Mouse (Mus musculus): ENCODE measurements at regions not wholly inside any gene's neighbourhood (a gene's known extent, or its start where the extent isn't known, plus 50 kb on each side); places are given as distances from the start of the nearest gene placed in this dataset.

- peak; percentile 79 for DNase-seq (ENCODE audit: low spot score)
These were observed 77.5 kb downstream of the Nufip1 start for GRCm38 (mm10) chr14:76188105-76188645.

DNA sequence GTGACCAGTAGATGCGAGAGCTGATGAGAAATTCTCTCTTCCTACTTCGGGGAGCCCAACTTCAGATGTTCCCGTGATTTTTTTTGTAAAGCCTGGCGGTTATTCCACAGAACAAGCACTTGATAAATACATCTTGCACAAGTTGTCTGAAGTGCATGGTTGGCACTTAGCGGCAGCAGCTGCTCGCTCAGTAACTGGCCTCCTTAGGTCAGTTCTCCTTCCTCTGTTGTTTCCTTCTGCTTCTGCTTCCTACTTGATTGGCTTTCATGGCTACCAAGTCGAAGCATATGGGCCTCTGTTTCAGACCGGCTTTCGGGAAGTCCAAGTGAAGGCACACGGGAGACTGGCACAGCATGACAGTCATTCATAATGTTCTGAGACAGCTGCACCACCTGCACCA, 84.6 kb downstream of the Nufip1 start:
- no peak for DNase-seq (ENCODE audit: low spot score)

DNA sequence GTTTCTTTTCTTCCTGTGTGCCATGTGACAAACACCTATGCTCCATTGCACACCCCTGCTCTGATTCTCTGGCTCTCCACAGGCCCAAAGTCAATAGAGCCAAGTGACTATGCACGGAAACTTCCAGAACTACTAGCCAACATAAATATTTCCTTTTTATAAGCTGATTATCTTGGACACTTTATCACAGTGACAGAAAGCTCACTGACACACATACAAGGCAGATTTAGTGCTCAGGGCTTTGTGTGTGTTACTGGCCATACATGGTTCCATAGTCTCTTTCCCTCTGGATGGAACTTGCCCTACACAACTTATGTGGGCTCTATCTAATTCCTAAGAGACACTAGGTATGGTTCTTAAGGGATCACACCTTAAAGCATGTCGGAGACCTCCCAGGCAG, 86.7 kb downstream of the Nufip1 start:
- DNase-seq (ENCODE audit: low spot score), result no peak

- DNase-seq (ENCODE audit: low spot score), result no peak
These were observed 87.7 kb downstream of the Nufip1 start for GRCm38 (mm10) chr14:76198406-76198805.

DNA sequence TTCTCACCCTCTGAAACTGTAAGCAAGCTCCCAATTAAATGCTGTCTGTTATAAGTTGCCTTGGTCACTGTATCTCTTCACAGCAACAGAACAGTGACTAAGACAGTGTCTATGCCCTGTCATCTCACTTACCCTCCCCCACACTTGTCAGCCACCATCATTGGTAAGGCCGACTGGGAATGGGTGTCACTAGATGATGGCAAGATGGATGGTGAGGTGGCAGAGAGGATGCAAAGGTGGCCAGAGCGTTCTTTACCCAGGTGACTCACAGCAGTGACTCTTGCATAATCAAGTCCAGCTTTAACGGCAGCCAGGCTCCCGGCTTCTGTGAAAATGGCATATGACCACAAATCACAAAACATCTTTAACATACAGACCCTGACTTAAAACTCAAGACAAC, 91.9 kb downstream of the Nufip1 start:
- DNase-seq (ENCODE audit: low spot score), result no peak

DNA sequence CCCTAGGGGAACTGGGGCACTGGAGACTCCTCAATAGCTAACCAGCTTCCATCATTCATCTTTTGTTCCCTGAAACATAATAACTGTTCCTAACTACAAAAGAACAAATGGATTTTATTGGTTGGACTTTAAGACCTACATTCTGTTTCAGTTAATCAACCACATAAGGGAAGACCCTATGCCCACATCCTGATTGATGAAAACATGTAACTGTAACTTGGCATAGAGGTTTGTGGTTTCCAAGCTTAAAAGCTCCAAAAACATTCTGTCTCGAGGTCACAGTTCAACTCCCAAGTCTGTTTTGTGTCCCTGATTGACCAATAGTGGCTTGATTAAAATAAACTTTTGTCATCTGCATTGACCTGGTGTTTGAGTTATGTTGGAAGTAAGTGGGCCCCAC, 92.4 kb downstream of the Nufip1 start:
- DNase-seq (ENCODE audit: low spot score), result peak; percentile 30

DNA sequence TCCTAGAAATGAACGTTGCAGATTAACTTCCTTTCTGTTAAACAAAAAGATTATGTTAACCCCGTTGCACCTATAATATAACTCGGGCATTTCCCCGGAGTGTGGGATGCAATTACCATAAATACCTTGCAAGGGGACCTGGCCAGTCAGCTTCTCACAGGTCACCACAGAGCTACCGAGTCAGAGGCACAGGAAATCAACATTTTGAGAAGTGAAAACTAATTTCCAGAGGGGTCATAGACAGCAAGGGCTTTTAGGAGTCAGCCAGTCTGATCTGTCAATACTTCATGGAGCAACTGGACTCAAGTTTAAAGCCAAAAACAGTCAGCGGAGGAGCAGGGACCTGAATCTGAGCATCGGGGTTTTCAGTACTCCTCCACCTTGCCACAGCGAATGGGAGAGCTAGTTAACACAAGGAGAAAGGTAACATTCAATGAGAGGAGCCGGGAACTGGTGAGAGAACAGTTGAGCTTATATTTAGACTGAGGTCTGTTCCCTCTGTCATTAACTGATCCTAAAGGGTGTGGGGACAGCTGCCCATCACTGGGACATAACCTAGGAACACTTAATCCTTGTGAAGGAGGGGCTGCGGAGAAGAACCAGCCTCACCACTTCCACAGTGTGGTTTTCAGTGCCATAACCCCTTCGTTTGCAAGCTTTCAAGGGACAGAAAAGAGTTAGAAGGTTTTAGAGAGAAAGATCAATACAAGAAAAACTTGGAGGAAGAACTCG, 105.9 kb downstream of the Nufip1 start:
- DNase-seq (ENCODE audit: low spot score), result peak; percentile 18

DNA sequence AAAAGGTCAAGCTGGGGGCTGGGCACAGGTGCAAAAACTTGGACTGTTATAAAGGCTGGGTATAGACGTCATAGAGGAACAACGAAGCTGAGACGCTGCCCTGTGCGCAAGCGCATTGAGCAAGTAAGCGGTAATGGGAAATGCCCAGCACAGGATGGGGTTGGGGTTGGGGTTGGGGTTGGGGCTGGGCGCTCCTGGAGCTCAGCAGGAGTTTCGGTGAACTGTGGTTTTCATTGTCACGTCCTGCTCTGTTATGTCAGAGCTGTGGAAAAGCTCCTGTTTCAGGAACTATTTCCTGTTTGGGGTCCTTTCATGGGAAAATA, 106.4 kb downstream of the Nufip1 start:
- DNase-seq (ENCODE audit: low spot score), result peak; percentile 76

- DNase-seq (ENCODE audit: low spot score), result no peak
These were observed 107.0 kb downstream of the Nufip1 start for GRCm38 (mm10) chr14:76217571-76218256.

DNA sequence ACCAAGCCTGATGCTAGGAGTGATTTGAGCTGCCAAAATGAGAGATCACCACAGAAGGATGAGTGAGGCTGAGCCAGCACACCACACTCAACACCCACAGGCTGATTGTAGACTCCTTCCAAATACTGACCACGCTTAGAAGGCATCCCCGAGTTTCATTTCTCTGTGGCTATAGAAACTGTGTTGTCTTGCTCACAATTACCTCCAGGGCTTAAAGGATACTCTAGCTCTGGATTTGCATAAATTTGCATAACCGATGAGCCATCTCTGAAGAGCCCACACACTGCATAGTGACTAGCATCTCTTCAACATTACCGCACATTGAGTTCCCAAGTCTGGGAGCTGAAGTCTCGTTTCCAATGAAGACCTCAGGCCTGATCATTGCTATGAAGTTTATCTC, 110.3 kb downstream of the Nufip1 start:
- DNase-seq (ENCODE audit: low spot score), result no peak

DNA sequence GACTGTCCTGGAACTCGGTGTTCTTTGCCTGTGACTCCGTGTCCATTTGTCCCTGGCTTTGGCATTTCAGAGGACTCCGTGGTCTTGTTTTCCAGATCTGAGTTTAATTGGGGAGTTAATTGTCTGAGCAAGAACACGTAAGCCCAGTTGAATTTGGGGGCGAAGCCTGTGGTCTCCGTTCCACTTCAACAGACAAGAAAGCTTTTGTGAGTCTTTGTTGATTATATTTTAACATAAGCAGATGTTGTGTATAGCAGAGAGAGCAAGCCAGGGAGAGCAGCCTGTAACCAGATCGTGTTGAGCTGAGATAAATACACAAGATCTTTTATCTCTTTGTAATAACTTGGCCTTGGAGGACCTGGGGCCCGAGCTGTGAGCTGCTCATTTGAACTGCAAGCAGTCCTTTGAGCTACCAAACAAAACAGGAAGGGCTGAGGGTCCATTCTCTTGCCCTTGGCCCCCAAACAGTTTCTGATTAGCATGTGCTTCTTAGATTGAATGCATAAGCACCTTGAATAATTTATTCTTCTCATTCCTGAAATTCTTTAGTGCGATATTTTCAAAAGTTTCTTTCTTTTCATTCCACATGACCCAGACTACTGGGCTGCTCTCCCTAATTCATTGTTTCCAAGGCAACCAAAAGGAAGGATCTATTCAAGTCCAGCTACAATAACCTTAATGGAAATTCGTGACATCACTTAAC, 111.1 kb downstream of the Nufip1 start:
- no peak for DNase-seq (ENCODE audit: low spot score)

GRCm38 (mm10) chr14:76222320-76222626, 111.6 kb downstream of the Nufip1 start:
- DNase-seq (ENCODE audit: low spot score), result no peak

DNA sequence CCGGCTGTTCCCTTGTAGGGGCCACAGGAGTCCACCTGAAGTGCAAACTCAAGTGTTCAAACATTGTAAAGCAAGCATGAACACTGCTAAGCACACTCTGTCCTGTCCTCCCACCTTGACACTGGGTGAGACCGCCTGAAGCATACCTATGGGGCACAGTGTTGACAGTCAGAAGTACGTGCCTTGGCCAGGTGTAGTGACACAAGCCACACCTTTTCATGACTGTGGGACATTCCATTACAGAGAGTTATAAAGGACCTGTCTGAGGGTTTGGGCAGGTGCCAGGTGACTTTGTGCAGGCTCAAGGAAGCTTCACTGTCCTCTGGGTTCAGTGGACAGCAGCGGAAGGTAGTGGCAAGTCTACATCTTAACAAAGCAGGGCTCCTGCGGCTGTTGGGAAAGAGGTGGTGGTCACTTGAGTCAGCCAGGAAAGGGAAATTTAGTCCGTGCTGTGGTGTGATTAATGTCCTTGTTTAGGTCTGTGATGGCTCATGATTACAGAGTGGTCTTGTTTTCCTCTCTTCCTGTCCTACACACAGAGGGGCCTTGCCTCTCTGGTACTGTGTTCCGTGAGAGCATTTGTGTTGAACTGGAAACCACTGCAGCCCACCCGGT, 112.5 kb downstream of the Nufip1 start:
- no peak for DNase-seq (ENCODE audit: low spot score)

DNA sequence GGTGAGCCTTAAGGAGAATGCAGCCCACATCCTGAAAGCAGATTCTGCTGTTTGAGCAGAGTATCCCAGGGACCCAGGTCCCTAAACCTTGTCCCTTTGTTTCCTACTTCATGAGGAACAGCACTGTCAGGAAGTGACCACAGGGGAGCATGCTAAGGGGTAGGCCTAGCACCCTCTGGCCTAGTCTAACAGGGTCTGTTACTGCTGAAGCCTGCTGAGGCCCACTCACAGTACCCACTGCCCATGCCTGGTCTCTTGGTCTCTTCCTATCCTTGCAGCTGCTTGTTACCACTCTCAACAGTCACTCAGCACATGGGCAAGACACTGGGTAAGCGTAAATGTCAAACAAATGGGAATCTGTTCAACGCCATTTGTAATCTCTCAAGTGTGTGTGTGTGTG, 113.2 kb downstream of the Nufip1 start:
- DNase-seq (ENCODE audit: low spot score), result no peak

DNA sequence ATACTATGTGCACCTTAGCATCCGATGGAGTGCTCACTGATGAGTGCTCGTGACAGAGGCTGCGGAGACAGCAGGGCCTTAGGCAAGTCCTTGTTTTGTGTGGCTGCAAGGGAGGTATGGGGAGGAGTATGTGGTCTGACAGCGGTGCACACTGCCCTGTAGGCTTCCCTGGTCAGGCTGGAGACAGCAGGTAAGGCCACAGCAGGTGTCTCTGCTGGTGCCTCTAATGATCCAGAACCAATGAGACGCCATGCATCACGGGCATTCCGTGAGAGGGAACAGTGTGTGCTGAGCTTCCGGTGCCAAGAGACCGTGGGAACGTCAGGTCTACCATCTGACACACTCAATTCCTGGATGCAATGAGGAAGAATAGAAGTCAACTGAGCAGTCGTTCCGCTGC, 114.8 kb downstream of the Nufip1 start:
- no peak for DNase-seq (ENCODE audit: low spot score)

GRCm38 (mm10) chr14:76226621-76227297, 116.1 kb downstream of the Nufip1 start:
- no peak for DNase-seq (ENCODE audit: low spot score)

GRCm38 (mm10) chr14:76228968-76229555, 118.4 kb downstream of the Nufip1 start:
- no peak for DNase-seq (ENCODE audit: low spot score)

GRCm38 (mm10) chr14:76239856-76240493, 129.3 kb downstream of the Nufip1 start:
- no peak for DNase-seq (ENCODE audit: low spot score)

DNA sequence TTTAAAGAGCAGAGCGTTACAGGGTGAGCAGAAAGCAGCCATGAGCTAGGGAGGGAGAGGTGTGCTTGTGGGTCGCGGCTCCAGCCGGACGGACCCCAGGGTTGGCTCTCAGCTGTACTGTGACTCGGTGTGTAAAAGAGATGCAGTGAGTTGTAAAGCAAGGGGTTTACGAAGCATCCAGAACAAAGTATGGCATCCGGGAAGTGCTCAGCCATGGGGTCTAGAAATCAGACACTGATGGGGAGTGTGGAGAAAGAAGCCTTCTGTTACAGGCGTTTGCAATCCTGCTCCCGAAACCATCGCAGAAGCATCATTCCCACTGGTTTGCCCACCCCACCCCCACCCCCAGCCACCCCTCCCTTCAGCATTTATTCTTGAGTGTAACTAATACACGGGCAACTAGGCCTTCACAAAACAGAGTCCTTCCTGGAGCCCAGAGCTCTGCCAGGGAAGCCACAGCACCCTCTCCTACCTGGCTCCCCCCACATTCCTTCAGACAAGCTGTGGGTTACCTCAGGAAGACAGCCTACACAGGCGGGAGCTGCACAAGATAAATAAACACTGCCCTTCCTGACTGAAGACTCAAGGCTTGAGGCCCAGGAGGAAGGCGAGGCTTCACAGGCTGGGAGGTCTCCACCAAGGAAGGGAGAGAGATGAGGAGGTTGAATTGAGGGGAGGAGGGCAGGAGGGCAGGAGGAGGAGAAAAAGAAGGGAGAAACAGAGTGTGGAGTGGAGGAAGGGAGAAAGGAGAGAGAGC, 133.1 kb downstream of the Nufip1 start:
- no peak for DNase-seq (ENCODE audit: low spot score)
